Comparison of ENCODE assay signal across 8 mouse cellular contexts in the genomic region with DNA sequence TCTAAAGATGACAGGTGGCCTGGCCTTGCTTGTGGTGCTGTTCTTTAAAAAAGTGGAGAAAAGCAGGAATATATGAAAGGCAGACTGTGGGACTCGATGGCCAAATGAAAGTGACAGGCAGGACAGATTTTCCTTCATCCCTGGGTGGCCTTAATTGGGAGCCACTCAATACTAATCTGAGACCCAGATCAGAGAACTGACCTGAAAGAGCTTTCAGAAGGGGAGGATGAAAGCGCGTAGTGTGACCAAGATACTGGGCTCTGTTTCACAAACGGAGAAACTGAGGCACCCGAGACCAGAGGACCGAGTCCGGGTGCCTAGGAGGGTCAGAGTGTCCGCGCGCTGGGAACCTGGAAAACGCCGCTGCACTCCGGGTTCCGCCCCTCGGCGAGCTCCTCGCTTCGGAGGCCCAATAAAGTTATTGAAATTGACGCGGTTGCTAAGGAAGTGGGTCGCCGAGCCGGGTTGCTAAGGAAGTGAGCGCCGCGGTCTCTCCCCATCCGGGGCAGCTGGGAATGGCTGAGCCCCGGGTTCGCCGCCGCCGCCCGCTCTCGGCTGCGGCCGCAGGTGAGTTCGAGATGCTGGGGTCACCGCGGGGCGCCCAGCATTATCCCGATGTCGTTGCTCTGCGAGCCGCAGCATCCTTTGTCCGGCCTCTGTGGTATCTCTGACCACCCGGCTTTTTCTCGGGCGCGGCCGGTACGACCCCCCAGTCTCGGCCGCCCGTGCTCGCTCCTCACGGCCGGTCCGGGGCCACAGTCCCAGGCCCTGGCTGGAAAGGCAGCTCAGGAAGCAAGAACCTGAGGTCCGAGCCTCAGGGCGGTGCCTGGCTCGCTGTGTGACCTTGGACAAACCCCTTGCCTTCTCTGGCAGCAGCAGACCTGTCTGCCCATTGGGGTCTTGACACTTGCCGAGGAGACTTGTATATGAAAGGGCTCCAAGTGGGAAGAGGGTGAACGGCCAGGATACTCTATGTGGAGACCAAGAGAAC. TPM values are rescaled to one million over a fixed set of nuclear protein-coding genes. Genes with fewer than 3 reads are reported as not detected.
DNase-seq lines count a peak whose midpoint lies in the region; ATAC-seq and TF ChIP-seq lines count a peak whose summit lies in the region.

A gene (plus strand): TSS at position 476 of the 991 bp plus-strand sequence.

- TF ChIP-seq EP300 in ES-Bruce4 (IDR thresholded peaks at IDR 0.05; ENCODE audit: insufficient read depth, low read depth, low read length) = no peak

- TF ChIP-seq POLR2A in ES-Bruce4 (IDR thresholded peaks at IDR 0.05; ENCODE audit: insufficient read depth, low read length) = no peak

- WGBS in forebrain, embryonic 14.5 days = under 1% methylated on average over 63 of the region's 63 CpGs
- under 1% methylated on average over 63 of the region's 63 CpGs for WGBS in neural tube, embryonic 15.5 days

- no peaks in the 10 kb centered on the region for H3K4me1 ChIP-seq in ES-Bruce4 (ENCODE audit: control insufficient read depth, insufficient read depth, low read length)
- H3K4me1 ChIP-seq in forebrain, embryonic 14.5 days (ENCODE audit: control insufficient read depth, insufficient read depth, low read length) = peaks cover 13% of the 10 kb centered on the region
- peaks cover 31% of the 10 kb centered on the region for H3K4me1 ChIP-seq in neural tube, embryonic 15.5 days

- ATAC-seq in cerebellum, adult (ENCODE audit: insufficient number of reproducible peaks, low FRiP score, low TSS enrichment) = peak; percentile 89
- ATAC-seq in forebrain, embryonic 14.5 days = peak; percentile 97
- peak; percentile 95 for ATAC-seq in neural tube, embryonic 15.5 days (ENCODE audit: low FRiP score)

- peak; percentile 95 for DNase-seq in forebrain, embryonic 14.5 days (ENCODE audit: low spot score)
- DNase-seq in heart, postnatal 14 days = peak; percentile 86 to 91
- peak; percentile 88 for DNase-seq in layer of hippocampus, adult 11-12 months (ENCODE audit: low spot score)
- DNase-seq in lung, adult 18-20 months = peak; percentile 91
- DNase-seq in testis, postnatal 14 days (ENCODE audit: low spot score) = peak; percentile 90

- H3K27me3 ChIP-seq in ES-Bruce4 (ENCODE audit: control insufficient read depth, insufficient read depth, low read length, poor library complexity, severe bottlenecking) = no peaks in the 10 kb centered on the region
- H3K27me3 ChIP-seq in forebrain, embryonic 14.5 days (replicated peaks; ENCODE audit: control insufficient read depth, insufficient read depth, low read length) = no peaks in the 10 kb centered on the region
- no peaks in the 10 kb centered on the region for H3K27me3 ChIP-seq in neural tube, embryonic 15.5 days (replicated peaks)

- H3K4me2 ChIP-seq in forebrain, embryonic 14.5 days (ENCODE audit: low read length) = peak within 1 kb of the TSS; percentile 78
- peak within 1 kb of the TSS; percentile 83 for H3K4me2 ChIP-seq in neural tube, embryonic 15.5 days

- peak within 1 kb of the TSS; percentile 96 for H3K4me3 ChIP-seq in ES-Bruce4 (ENCODE audit: low read depth, low read length)
- peak within 1 kb of the TSS; percentile 87 for H3K4me3 ChIP-seq in forebrain, embryonic 14.5 days (ENCODE audit: low read depth, low read length)
- H3K4me3 ChIP-seq in neural tube, embryonic 15.5 days (replicated peaks) = peak within 1 kb of the TSS; percentile 99

- no peak within 1 kb of the TSS for H3K27ac ChIP-seq in ES-Bruce4 (ENCODE audit: insufficient read depth, low read length)
- H3K27ac ChIP-seq in forebrain, embryonic 14.5 days (ENCODE audit: low read depth, low read length) = peak within 1 kb of the TSS; percentile 45; the same call in 1 of the 2 replicates
- peak within 1 kb of the TSS; percentile 70 for H3K27ac ChIP-seq in neural tube, embryonic 15.5 days (replicated peaks)

- TF ChIP-seq CTCF in ES-Bruce4 (IDR thresholded peaks at IDR 0.05; ENCODE audit: low read depth, low read length) = no peak

- intact Hi-C loops in heart, postnatal 14 days (cut with DNase I) = loop anchor here (2.0 kb wide), 1 partner anchor 54 kb away; a partner anchor contains a TSS

- H3K36me3 ChIP-seq in ES-Bruce4 (ENCODE audit: control insufficient read depth, insufficient read depth, low read length, poor library complexity, severe bottlenecking) = no peaks in the 10 kb centered on the region
- H3K36me3 ChIP-seq in forebrain, embryonic 14.5 days (ENCODE audit: control insufficient read depth, insufficient read depth, low read length) = no peaks in the 10 kb centered on the region
- no peaks in the 10 kb centered on the region for H3K36me3 ChIP-seq in neural tube, embryonic 15.5 days

- peak within 1 kb of the TSS; percentile 75 for H3K9ac ChIP-seq in ES-Bruce4 (ENCODE audit: low read depth, poor library complexity, severe bottlenecking)
- H3K9ac ChIP-seq in forebrain, embryonic 14.5 days (ENCODE audit: low read length) = peak within 1 kb of the TSS; percentile 96
- H3K9ac ChIP-seq in neural tube, embryonic 15.5 days (replicated peaks) = peak within 1 kb of the TSS; percentile 97

- no peaks in the 10 kb centered on the region for H3K9me3 ChIP-seq in ES-Bruce4 (replicated peaks; ENCODE audit: control insufficient read depth, insufficient read depth, low read length, poor library complexity, severe bottlenecking)
- no peaks in the 10 kb centered on the region for H3K9me3 ChIP-seq in forebrain, embryonic 14.5 days (replicated peaks; ENCODE audit: control insufficient read depth, low read length)
- no peaks in the 10 kb centered on the region for H3K9me3 ChIP-seq in neural tube, embryonic 15.5 days (replicated peaks)

RNA-seq across cellular contexts. Expression of the gene that starts here (rescaled TPM):
- polyA plus RNA-seq in ES-Bruce4 (2011; ENCODE audit: insufficient read depth, insufficient read length, low read depth, missing spikeins) = 14.7 and 16.8 TPM in 2 replicates
- 14.2 and 15.8 TPM in 2 replicates for polyA plus RNA-seq in forebrain, embryonic 14.5 days (2014; fragmentation: Nextera tagmentation; extraction: Ambion mirVana)
- 10 to 100 TPM in 1 of 2 experiments, 1 to 10 TPM in 1; 9.7 to 10.1 TPM for total RNA-seq in heart, postnatal 14 days (2021)
- polyA plus RNA-seq in neural tube, embryonic 15.5 days (2015; fragmentation: Nextera tagmentation; extraction: Ambion mirVana) = 18.1 and 21.9 TPM in 2 replicates
